Mouse (Mus musculus) midbrain, embryonic 10.5 days (tissue): Measurements from ENCODE around the gene Efna1. TPM values are rescaled to one million over a fixed set of nuclear protein-coding genes. Genes with fewer than 3 reads are reported as not detected.

Source experiments
- DNase-seq: peaks from one replicate; pipeline ENCODE4 v3.0.0-alpha.2; 2017; ENCODE audit warnings: low spot score
- H3K27ac ChIP-seq: fragments of 300-500 bp; sonication (generic); replicated peaks from 2 replicates; pipeline ENCODE4 v1.5.1; 2016; ENCODE audit warnings: mild to moderate bottlenecking
- H3K27me3 ChIP-seq: fragments of 300-500 bp; sonication (generic); 2 replicates; pipeline ENCODE4 v1.6.1; 2016; ENCODE audit warnings: low read depth, mild to moderate bottlenecking; ENCODE audit not compliant: poor library complexity, severe bottlenecking
- H3K36me3 ChIP-seq: fragments of 300-500 bp; sonication (generic); 2 replicates; pipeline ENCODE4 v1.6.1; 2016; ENCODE audit warnings: mild to moderate bottlenecking, moderate library complexity
- H3K4me1 ChIP-seq: fragments of 300-500 bp; sonication (generic); 2 replicates; pipeline ENCODE4 v1.6.1; 2016
- H3K4me3 ChIP-seq: fragments of 300-500 bp; sonication (generic); 2 replicates; pipeline ENCODE4 v1.5.1; 2016; ENCODE audit warnings: mild to moderate bottlenecking, moderate library complexity
- H3K9me3 ChIP-seq: fragments of 300-500 bp; sonication (generic); replicated peaks from 2 replicates; pipeline ENCODE4 v1.6.1; 2016; ENCODE audit warnings: mild to moderate bottlenecking
- WGBS: fragments of 180-500 bp; shearing (Covaris S2); methylation state at CpG from one replicate; pipeline ENCODE4 v1.1.7; 2016; 5-methylcytosine and 5-hydroxymethylcytosine counted together
- polyA plus RNA-seq: library from polyadenylated mRNA; unstranded; fragments of >200 nt; fragmentation: Nextera tagmentation; extraction: Ambion mirVana; gene quantifications from 2 replicates; pipeline ENCODE4 v1.2.1, GENCODE M21; 2016

Efna1 gene
- polyA plus RNA-seq, 1 experiment from 2014 or later = 11.8 TPM

GRCm38 (mm10) chr3:89266439-89266893 lies 14.5 kb downstream of the Efna1 start:
- H3K4me3 ChIP-seq = peak overlapping the region; percentile 70
- DNase-seq = peak; percentile 80
- H3K27me3 ChIP-seq = peaks cover 29% of the 10 kb centered on the region
- peaks cover 45% of the 10 kb centered on the region for H3K4me1 ChIP-seq
- under 1% methylated on average over 20 of the region's 20 CpGs for WGBS
- peak overlapping the region; percentile 83 for H3K27ac ChIP-seq
- no peaks in the 10 kb centered on the region for H3K9me3 ChIP-seq
- H3K36me3 ChIP-seq = peaks cover 5% of the 10 kb centered on the region; the same call in 1 of the 2 replicates

DNA sequence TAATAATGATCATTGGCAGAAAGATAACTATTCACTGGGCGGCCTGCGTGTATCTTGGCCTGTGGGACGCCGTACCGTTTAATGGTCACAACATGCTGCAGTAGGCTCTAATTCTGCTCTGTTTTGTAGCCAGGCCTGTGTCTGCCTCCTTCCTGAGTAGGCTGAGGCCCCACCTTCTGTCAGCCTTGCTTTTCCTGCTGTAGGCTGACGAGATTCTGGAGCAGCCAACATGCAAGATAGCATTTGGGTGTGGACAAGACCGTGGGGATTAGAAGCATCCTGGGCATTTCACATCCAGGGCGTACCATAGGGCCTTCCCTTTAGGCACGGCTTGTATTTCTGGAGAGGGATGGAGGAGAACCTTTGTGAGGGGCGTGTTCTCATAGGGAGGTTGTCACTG lies 18.5 kb downstream of the Efna1 start:
- no peak overlapping the region for H3K4me3 ChIP-seq
- H3K4me1 ChIP-seq = peaks cover 20% of the 10 kb centered on the region
- H3K36me3 ChIP-seq = no peaks in the 10 kb centered on the region
- DNase-seq = no peak
- H3K9me3 ChIP-seq = no peaks in the 10 kb centered on the region
- 78% methylated on average over 10 of the region's 10 CpGs for WGBS
- H3K27me3 ChIP-seq = peaks cover 15% of the 10 kb centered on the region
- no peak overlapping the region for H3K27ac ChIP-seq

DNA sequence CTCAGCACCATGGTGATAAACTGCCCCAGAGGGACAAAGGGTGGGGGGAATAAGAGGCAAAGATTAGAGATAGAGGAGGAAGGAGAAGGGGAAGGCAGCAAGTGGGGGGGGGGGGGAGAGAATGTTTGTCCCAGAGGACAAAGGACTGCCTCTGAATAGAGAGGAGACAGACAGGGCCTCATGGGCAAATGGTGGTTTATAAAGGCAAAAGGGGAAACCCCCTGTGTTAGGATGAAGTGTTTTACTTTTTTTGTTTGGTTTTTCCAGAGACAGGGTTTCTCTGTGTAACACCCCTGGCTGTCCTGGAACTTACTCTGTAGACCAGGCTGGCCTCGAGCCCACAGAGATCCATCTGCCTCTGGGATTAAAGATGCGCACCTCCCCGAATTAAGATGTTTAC lies 20.7 kb downstream of the Efna1 start:
- WGBS = 72% methylated on average over 3 of the region's 3 CpGs
- Histone ChIP-seq H3K27ac (no peak overlapping the region), H3K9me3 (no peaks in the 10 kb centered on the region), H3K27me3 (peaks cover 15% of the 10 kb centered on the region), H3K4me3 (no peak overlapping the region), H3K4me1 (peaks cover 8% of the 10 kb centered on the region), H3K36me3 (no peaks in the 10 kb centered on the region)
- no peak for DNase-seq

DNA sequence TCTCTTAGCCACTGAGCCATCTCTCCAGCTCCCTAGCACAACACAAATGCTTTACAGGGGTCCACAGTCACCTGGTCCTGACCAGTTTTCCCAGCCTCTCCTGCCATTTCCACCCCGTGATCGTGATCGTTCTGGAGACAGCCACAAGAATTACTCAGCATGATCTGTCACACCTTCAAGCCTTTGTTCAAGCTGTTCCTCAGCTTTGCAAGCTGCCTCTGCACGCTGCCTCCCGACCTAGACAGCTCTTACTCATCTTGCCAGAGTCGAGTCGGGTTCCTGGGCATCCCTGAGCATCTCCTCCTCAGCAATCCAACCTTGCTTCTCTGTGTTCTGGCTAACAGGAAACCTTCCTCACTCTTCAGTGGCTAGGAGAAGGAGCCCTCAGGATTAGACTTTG lies 21.9 kb downstream of the Efna1 start, which contains the start of gene Dpm3:
Gene Dpm3, plus strand, starts transcription at position 283 of the 400 bp plus-strand sequence.
- 73% methylated on average over 7 of the region's 7 CpGs for WGBS
- Histone ChIP-seq H3K4me1 (peaks cover 8% of the 10 kb centered on the region), H3K4me3 (no peak within 1 kb of the TSS), H3K27me3 (peaks cover 15% of the 10 kb centered on the region), H3K27ac (no peak within 1 kb of the TSS), H3K36me3 (no peaks in the 10 kb centered on the region), H3K9me3 (no peaks in the 10 kb centered on the region)
- DNase-seq = no peak

GRCm38 (mm10) chr3:89256177-89256576 lies 24.8 kb downstream of the Efna1 start:
- H3K27ac ChIP-seq = no peak overlapping the region
- H3K27me3 ChIP-seq = peaks cover 35% of the 10 kb centered on the region
- no peak for DNase-seq
- no peak overlapping the region for H3K4me3 ChIP-seq
- H3K4me1 ChIP-seq = peaks cover 20% of the 10 kb centered on the region
- H3K9me3 ChIP-seq = no peaks in the 10 kb centered on the region
- 83% methylated on average over 5 of the region's 5 CpGs for WGBS
- no peaks in the 10 kb centered on the region for H3K36me3 ChIP-seq

- H3K36me3 ChIP-seq = no peaks in the 10 kb centered on the region
- no peak for DNase-seq
- WGBS = 87% methylated on average over 5 of the region's 5 CpGs
Measured at GRCm38 (mm10) chr3:89254994-89255393, 25.9 kb downstream of the Efna1 start.

GRCm38 (mm10) chr3:89251365-89251895 lies 29.5 kb downstream of the Efna1 start:
- WGBS = 6% methylated on average over 17 of the region's 17 CpGs
- Histone ChIP-seq H3K4me3 (peak overlapping the region; percentile 34), H3K36me3 (peaks cover 24% of the 10 kb centered on the region), H3K9me3 (no peaks in the 10 kb centered on the region), H3K27ac (peak overlapping the region; percentile 35; the same call in 1 of the 2 replicates), H3K27me3 (peaks cover 30% of the 10 kb centered on the region), H3K4me1 (peaks cover 42% of the 10 kb centered on the region)
- DNase-seq = peak; percentile 51

More at GRCm38 (mm10) chr3:89254994-89255393, 25.9 kb downstream of the Efna1 start:
- no peak overlapping the region for H3K4me3 ChIP-seq
- peaks cover 24% of the 10 kb centered on the region for H3K4me1 ChIP-seq
- H3K9me3 ChIP-seq = no peaks in the 10 kb centered on the region
- peaks cover 39% of the 10 kb centered on the region for H3K27me3 ChIP-seq
- no peak overlapping the region for H3K27ac ChIP-seq

DNA sequence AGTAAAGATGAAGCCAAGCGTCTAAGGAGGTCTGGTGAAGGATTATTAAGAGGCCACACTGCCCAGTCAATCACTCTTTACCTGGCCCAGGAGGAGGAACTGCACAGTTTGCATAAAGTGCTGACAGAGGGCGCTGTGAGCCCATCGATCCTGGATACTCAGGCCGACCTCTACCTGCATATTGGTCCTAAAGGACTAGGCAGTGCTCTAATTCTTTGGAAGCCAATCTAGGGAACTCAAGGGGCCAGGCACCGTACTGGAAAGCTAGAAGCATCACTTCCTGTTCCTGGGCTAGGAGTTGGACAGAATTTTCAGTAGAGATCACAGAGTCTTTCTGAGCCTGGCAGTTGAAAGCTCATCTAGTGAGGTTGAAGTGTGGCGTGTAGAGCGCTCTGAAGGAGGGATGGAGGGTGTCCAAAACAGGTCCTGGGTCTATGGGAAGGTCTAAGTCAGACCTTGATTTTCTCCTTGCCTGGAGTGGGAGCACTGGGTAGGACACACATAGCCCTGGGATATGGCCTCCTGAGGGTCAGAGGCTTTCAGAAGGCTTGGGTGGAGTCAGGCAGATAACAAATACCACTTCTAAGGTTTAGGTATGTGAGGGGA lies 30.4 kb downstream of the Efna1 start:
- peak overlapping the region; percentile 35; the same call in 1 of the 2 replicates for H3K27ac ChIP-seq
- peaks cover 35% of the 10 kb centered on the region for H3K27me3 ChIP-seq
- H3K4me3 ChIP-seq = no peak overlapping the region
- peaks cover 51% of the 10 kb centered on the region for H3K4me1 ChIP-seq
- WGBS = 22% methylated on average over 7 of the region's 7 CpGs
- no peaks in the 10 kb centered on the region for H3K9me3 ChIP-seq
- peaks cover 24% of the 10 kb centered on the region for H3K36me3 ChIP-seq
- DNase-seq = peak; percentile 28

DNA sequence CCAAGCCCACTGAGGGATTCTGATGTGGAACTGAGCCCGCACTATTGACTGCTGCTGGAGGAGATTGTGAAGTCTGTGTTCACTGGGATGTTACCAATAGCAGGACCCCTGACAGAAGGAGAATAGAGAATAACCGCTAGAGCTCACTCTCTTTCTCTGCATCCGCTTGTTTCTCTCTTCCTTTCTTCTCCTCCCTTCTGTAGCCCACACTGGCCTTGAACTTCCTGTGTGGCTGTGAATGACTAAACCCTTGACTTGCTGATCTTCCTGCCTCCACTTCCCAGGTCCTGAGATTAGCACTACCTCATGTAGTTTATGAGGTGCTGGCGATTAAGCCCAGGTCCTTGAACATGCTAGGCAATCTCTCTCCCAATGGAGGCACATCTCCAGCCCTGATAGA lies 33.5 kb downstream of the Efna1 start:
- Histone ChIP-seq H3K36me3 (peaks cover 24% of the 10 kb centered on the region), H3K9me3 (no peaks in the 10 kb centered on the region), H3K27ac (peak overlapping the region; percentile 93), H3K4me3 (peak overlapping the region; percentile 86), H3K27me3 (peaks cover 52% of the 10 kb centered on the region), H3K4me1 (peaks cover 75% of the 10 kb centered on the region)
- no peak for DNase-seq
- WGBS = 94% methylated on average over 4 of the region's 4 CpGs

DNA sequence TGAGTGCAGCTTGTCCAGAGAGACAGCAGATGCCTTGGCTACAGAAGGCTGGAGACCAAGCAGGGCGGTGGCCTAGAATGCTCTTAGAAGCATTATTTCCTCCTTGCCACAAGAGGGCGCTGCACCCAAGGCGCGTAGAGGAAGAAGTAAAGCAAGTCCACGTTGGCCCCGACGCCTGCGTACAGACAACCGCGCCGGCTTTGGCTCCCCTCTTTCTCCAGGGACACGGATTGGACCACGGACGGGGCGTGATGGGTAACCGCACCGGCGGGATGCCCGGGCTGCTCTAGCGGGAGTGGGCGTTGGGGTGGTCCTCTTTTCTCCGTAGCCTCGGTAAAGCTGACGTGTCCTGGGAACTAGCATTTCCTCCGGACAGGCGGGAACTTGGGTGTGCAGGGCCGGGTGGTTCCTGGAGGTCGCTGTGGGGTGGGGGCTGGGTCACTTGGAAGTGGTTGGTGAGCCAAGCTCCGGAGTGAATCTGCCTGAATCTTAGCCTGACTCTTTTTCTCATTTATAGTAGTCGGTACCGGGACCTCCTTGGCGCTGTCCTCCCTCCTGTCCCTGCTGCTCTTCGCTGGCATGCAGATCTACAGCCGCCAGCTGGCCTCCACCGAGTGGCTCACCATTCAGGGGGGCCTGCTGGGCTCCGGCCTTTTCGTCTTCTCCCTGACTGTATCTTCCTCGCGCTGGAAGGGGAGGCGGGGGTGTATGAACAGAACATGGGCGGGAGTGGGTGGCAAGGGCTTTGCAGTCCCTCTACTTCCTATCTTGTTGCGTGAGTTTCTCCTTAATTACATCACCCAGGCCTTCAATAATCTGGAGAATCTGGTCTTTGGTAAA lies 34.5 kb downstream of the Efna1 start, which contains the start of gene Trim46:
Gene Trim46, minus strand, starts transcription at position 49 of the 840 bp plus-strand sequence.
- WGBS = 1% methylated on average over 42 of the region's 42 CpGs
- DNase-seq = peak; percentile 92
- H3K4me1 ChIP-seq = peaks cover 66% of the 10 kb centered on the region
- peak within 1 kb of the TSS; percentile 86 for H3K4me3 ChIP-seq
- H3K36me3 ChIP-seq = peaks cover 30% of the 10 kb centered on the region
- H3K27me3 ChIP-seq = peaks cover 42% of the 10 kb centered on the region
- no peaks in the 10 kb centered on the region for H3K9me3 ChIP-seq
- H3K27ac ChIP-seq = peak within 1 kb of the TSS; percentile 93

GRCm38 (mm10) chr3:89245688-89246171 lies 35.2 kb downstream of the Efna1 start, which contains the start of gene Krtcap2:
Gene Krtcap2, plus strand, starts transcription at chr3:89245966.
- DNase-seq = peak; percentile 58
- Histone ChIP-seq H3K9me3 (no peaks in the 10 kb centered on the region), H3K4me3 (peak within 1 kb of the TSS; percentile 86), H3K36me3 (peaks cover 30% of the 10 kb centered on the region), H3K27me3 (peaks cover 36% of the 10 kb centered on the region), H3K27ac (peak within 1 kb of the TSS; percentile 93), H3K4me1 (peaks cover 59% of the 10 kb centered on the region)
- 4% methylated on average over 20 of the region's 20 CpGs for WGBS

- Histone ChIP-seq H3K36me3 (peaks cover 30% of the 10 kb centered on the region), H3K27ac (peak overlapping the region; percentile 93), H3K4me1 (peaks cover 53% of the 10 kb centered on the region), H3K27me3 (peaks cover 35% of the 10 kb centered on the region), H3K4me3 (peak overlapping the region; percentile 86), H3K9me3 (no peaks in the 10 kb centered on the region)
- DNase-seq = peak; percentile 67
- WGBS = under 1% methylated on average over 23 of the region's 26 CpGs
Measured at GRCm38 (mm10) chr3:89244982-89245687, 35.8 kb downstream of the Efna1 start.
